Mouse (Mus musculus) lung, postnatal 0 days (tissue): ENCODE results near the gene Stxbp4.

Source experiments
- CTCF ChIP-seq: IDR thresholded peaks from 2 replicates; pipeline ENCODE4 v1.5.1; 2016; ENCODE audit warnings: antibody characterized with exemption, mild to moderate bottlenecking
- EP300 ChIP-seq: IDR thresholded peaks from 2 replicates; pipeline ENCODE4 v1.6.1; 2016; ENCODE audit warnings: antibody characterized with exemption, mild to moderate bottlenecking, control low read depth

DNA sequence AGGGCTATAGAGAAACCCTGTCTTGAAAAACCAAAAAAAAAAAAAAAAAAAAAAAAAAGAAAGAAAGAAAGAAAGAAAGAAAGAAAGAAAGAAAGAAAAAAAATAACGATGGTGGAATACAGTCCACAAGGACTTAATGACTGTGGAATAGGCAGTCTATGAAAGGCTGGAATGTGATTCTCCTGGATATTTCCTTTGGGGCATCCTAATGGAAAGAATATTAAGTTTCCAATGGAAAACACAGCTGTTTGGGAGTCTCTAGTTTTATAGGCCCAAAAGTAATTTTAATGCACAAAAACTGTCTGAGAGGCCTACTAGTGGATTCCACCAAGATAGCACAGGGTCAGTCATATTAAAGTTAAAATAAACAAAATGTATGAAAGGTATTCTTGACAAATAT is 42.1 kb downstream of the Stxbp4 start:
- no peak for TF ChIP-seq CTCF
- no peak for TF ChIP-seq EP300
